Mouse (Mus musculus): ENCODE results near the gene Csta1.
"Not testable (repeated sequence)": the region's sequence is repeated elsewhere in the genome, so short reads cannot be mapped to it uniquely, and the experiment has no call there.

Csta1 gene

GRCm38 (mm10) chr16:36131141-36131540 lies at the start of gene Csta1:
TSS of gene Csta1 (minus strand) at chr16:36131241.
- no peak for DNase-seq (ENCODE audit: low spot score)

- no peak for DNase-seq (ENCODE audit: low spot score)
These were observed 48.9 kb upstream of the Csta1 start for GRCm38 (mm10) chr16:36179910-36180309.

GRCm38 (mm10) chr16:36176108-36176507 lies 45.1 kb upstream of the Csta1 start:
- no peak for DNase-seq (ENCODE audit: low spot score)

GRCm38 (mm10) chr16:36167841-36168240 lies 36.8 kb upstream of the Csta1 start:
- DNase-seq (ENCODE audit: low spot score): not testable (repeated sequence)

- DNase-seq (ENCODE audit: low spot score): no peak
These were observed 25.4 kb upstream of the Csta1 start, which contains the start of gene Stfa2l1 for GRCm38 (mm10) chr16:36156402-36156975. TSS of gene Stfa2l1 (plus strand) at chr16:36156811.

- no peak for DNase-seq (ENCODE audit: low spot score)
These were observed 7.2 kb upstream of the Csta1 start for GRCm38 (mm10) chr16:36138201-36138600.

- no peak for DNase-seq (ENCODE audit: low spot score)
These were observed 2.9 kb downstream of the Csta1 start for GRCm38 (mm10) chr16:36128092-36128491.

- not testable (repeated sequence) for DNase-seq (ENCODE audit: low spot score)
These were observed 15.3 kb downstream of the Csta1 start for GRCm38 (mm10) chr16:36115751-36116150.

GRCm38 (mm10) chr16:36111486-36111885 lies 19.6 kb downstream of the Csta1 start:
- not testable (repeated sequence) for DNase-seq (ENCODE audit: low spot score)

GRCm38 (mm10) chr16:36102211-36102610 lies 28.8 kb downstream of the Csta1 start:
- no peak for DNase-seq (ENCODE audit: low spot score)

- no peak for DNase-seq (ENCODE audit: low spot score)
These were observed 29.5 kb downstream of the Csta1 start for GRCm38 (mm10) chr16:36101526-36101925.

GRCm38 (mm10) chr16:36097813-36098499 lies 33.1 kb downstream of the Csta1 start:
- DNase-seq (ENCODE audit: low spot score): not testable (repeated sequence)

- no peak for DNase-seq (ENCODE audit: low spot score)
These were observed 37.0 kb downstream of the Csta1 start for GRCm38 (mm10) chr16:36094079-36094478.

- no peak for DNase-seq (ENCODE audit: low spot score)
These were observed 40.1 kb downstream of the Csta1 start for GRCm38 (mm10) chr16:36090785-36091509.

- no peak for DNase-seq (ENCODE audit: low spot score)
These were observed 41.0 kb downstream of the Csta1 start for GRCm38 (mm10) chr16:36089850-36090616.

- DNase-seq (ENCODE audit: low spot score): no peak
These were observed 42.0 kb downstream of the Csta1 start for GRCm38 (mm10) chr16:36089065-36089464.

- DNase-seq (ENCODE audit: low spot score): no peak
These were observed 43.2 kb downstream of the Csta1 start for GRCm38 (mm10) chr16:36087846-36088245.

GRCm38 (mm10) chr16:36079916-36080315 lies 51.1 kb downstream of the Csta1 start:
- no peak for DNase-seq (ENCODE audit: low spot score)

- DNase-seq (ENCODE audit: low spot score): no peak
These were observed 56.3 kb downstream of the Csta1 start for GRCm38 (mm10) chr16:36074772-36075171.

GRCm38 (mm10) chr16:36072410-36073011 lies 58.5 kb downstream of the Csta1 start:
- DNase-seq (ENCODE audit: low spot score): no peak

GRCm38 (mm10) chr16:36071450-36072379 lies 59.3 kb downstream of the Csta1 start, which contains the start of the genes Fam162a and Ccdc58:
TSS of gene Fam162a (minus strand) at chr16:36071594.
TSS of gene Ccdc58 (plus strand) at chr16:36071685.
- peak; percentile 93 for DNase-seq (ENCODE audit: low spot score)
